Mouse (Mus musculus) midbrain, embryonic 16.5 days (tissue): Measurements from ENCODE around the gene Lrp2bp. TPM values are rescaled to one million over a fixed set of nuclear protein-coding genes. Genes with fewer than 3 reads are reported as not detected.

ENCODE experiments used
- ATAC-seq: fragments of 200-750 bp; cut with Nextera tagmentation; 2 replicates; pipeline ENCODE4 v1.8.0; 2017; ENCODE audit warnings: moderate TSS enrichment
- H3K27ac ChIP-seq: fragments of 300-500 bp; sonication (generic); 2 replicates; pipeline ENCODE4 v1.5.1; 2014; ENCODE audit warnings: mild to moderate bottlenecking, low read length, mixed read lengths
- H3K27me3 ChIP-seq: fragments of 300-500 bp; sonication (generic); 2 replicates; pipeline ENCODE4 v1.6.1; 2014; ENCODE audit warnings: low read depth, low read length, mixed read lengths; ENCODE audit not compliant: control insufficient read depth, insufficient read depth
- H3K36me3 ChIP-seq: fragments of 300-500 bp; sonication (generic); 2 replicates; pipeline ENCODE4 v1.6.1; 2014; ENCODE audit warnings: mild to moderate bottlenecking, low read length, moderate library complexity, mixed read lengths; ENCODE audit not compliant: control insufficient read depth, insufficient read depth
- H3K4me1 ChIP-seq: fragments of 300-500 bp; sonication (generic); 2 replicates; pipeline ENCODE4 v1.6.1; 2014; ENCODE audit warnings: mild to moderate bottlenecking, low read length, mixed read lengths; ENCODE audit not compliant: control insufficient read depth, insufficient read depth
- H3K4me2 ChIP-seq: fragments of 300-500 bp; sonication (generic); 2 replicates; pipeline ENCODE4 v1.6.1; 2014; ENCODE audit warnings: mild to moderate bottlenecking, low read length, mixed read lengths
- H3K4me3 ChIP-seq: fragments of 300-500 bp; sonication (generic); 2 replicates; pipeline ENCODE4 v1.5.1; 2014; ENCODE audit warnings: low read depth, mild to moderate bottlenecking, low read length, moderate library complexity, mixed read lengths
- H3K9ac ChIP-seq: fragments of 300-500 bp; sonication (generic); 2 replicates; pipeline ENCODE4 v1.6.1; 2014; ENCODE audit warnings: low read depth, low read length, mixed read lengths
- H3K9me3 ChIP-seq: fragments of 300-500 bp; sonication (generic); replicated peaks from 2 replicates; pipeline ENCODE4 v1.6.1; 2014; ENCODE audit warnings: mild to moderate bottlenecking, low read length, mixed read lengths; ENCODE audit not compliant: control insufficient read depth, poor library complexity, severe bottlenecking
- WGBS: fragments of 180-500 bp; shearing (Covaris S2); extraction: QIAGEN DNeasy Blood & Tissue Kit; methylation state at CpG from one replicate; pipeline ENCODE4 v1.1.7; 2014; 5-methylcytosine and 5-hydroxymethylcytosine counted together
- polyA plus RNA-seq: library from polyadenylated mRNA; unstranded; fragments of >200 nt; fragmentation: Nextera tagmentation; extraction: Ambion mirVana; gene quantifications from 2 replicates; pipeline ENCODE4 v1.2.1, GENCODE M21; 2015

Lrp2bp gene
- polyA plus RNA-seq, result 0.49 and 1.1 TPM in 2 replicates

GRCm38 (mm10) chr8:45999138-45999783, at the start of gene Lrp2bp:
Gene Lrp2bp, plus strand, starts transcription at chr8:45999303.
- peak within 1 kb of the TSS; percentile 62 for H3K4me3 ChIP-seq
- H3K9ac ChIP-seq, result peak within 1 kb of the TSS; percentile 85
- H3K27ac ChIP-seq, result peak within 1 kb of the TSS; percentile 100
- no peaks in the 10 kb centered on the region for H3K9me3 ChIP-seq
- H3K27me3 ChIP-seq, result no peaks in the 10 kb centered on the region
- 3% methylated on average over 22 of the region's 22 CpGs for WGBS
- peak; percentile 29 for ATAC-seq
- peaks cover 20% of the 10 kb centered on the region for H3K36me3 ChIP-seq
- H3K4me1 ChIP-seq, result peaks cover 6% of the 10 kb centered on the region
- H3K4me2 ChIP-seq, result peak within 1 kb of the TSS; percentile 92

GRCm38 (mm10) chr8:45950622-45951021, 48.5 kb upstream of the Lrp2bp start:
- Histone ChIP-seq H3K4me3 (no peak overlapping the region), H3K27me3 (no peaks in the 10 kb centered on the region), H3K4me2 (no peak overlapping the region), H3K9me3 (no peaks in the 10 kb centered on the region), H3K36me3 (no peaks in the 10 kb centered on the region), H3K4me1 (no peaks in the 10 kb centered on the region), H3K27ac (no peak overlapping the region), H3K9ac (no peak overlapping the region)
- ATAC-seq, result no peak
- WGBS, result 51% methylated on average over 2 of the region's 2 CpGs

- H3K36me3 ChIP-seq, result no peaks in the 10 kb centered on the region; the same call in 1 of the 2 replicates
- H3K27ac ChIP-seq, result no peak overlapping the region
- H3K4me2 ChIP-seq, result no peak overlapping the region
- no peak overlapping the region for H3K4me3 ChIP-seq
- H3K4me1 ChIP-seq, result peaks cover 6% of the 10 kb centered on the region
- no peaks in the 10 kb centered on the region; the same call in 1 of the 2 replicates for H3K9me3 ChIP-seq
- no peak for ATAC-seq
- no peak overlapping the region for H3K9ac ChIP-seq
- WGBS, result 96% methylated on average over 12 of the region's 12 CpGs
- no peaks in the 10 kb centered on the region for H3K27me3 ChIP-seq
Observed at GRCm38 (mm10) chr8:45970894-45971293, 28.2 kb upstream of the Lrp2bp start.

- no peaks in the 10 kb centered on the region for H3K27me3 ChIP-seq
- no peak overlapping the region for H3K4me3 ChIP-seq
- H3K4me2 ChIP-seq, result no peak overlapping the region; the same call in 1 of the 2 replicates
- H3K36me3 ChIP-seq, result no peaks in the 10 kb centered on the region; the same call in 1 of the 2 replicates
- peaks cover 10% of the 10 kb centered on the region for H3K4me1 ChIP-seq
- ATAC-seq, result no peak
- H3K9me3 ChIP-seq, result no peaks in the 10 kb centered on the region; the same call in 1 of the 2 replicates
- H3K27ac ChIP-seq, result no peak overlapping the region
- H3K9ac ChIP-seq, result no peak overlapping the region
- WGBS, result 68% methylated on average over 8 of the region's 8 CpGs
Observed at GRCm38 (mm10) chr8:45973988-45974505, 25.1 kb upstream of the Lrp2bp start.

GRCm38 (mm10) chr8:45975126-45975836, 23.8 kb upstream of the Lrp2bp start, which contains the start of the genes 1700029J07Rik and Ufsp2:
Gene 1700029J07Rik, minus strand, starts transcription at chr8:45975252.
Gene Ufsp2, plus strand, starts transcription at chr8:45975528.
- Histone ChIP-seq H3K36me3 (no peaks in the 10 kb centered on the region; the same call in 1 of the 2 replicates), H3K4me2 (peak within 1 kb of the TSS; percentile 75), H3K9me3 (no peaks in the 10 kb centered on the region; the same call in 1 of the 2 replicates), H3K27me3 (no peaks in the 10 kb centered on the region), H3K4me1 (peaks cover 10% of the 10 kb centered on the region), H3K9ac (peak within 1 kb of the TSS; percentile 73), H3K27ac (peak within 1 kb of the TSS; percentile 85), H3K4me3 (peak within 1 kb of the TSS; percentile 63)
- ATAC-seq, result peak; percentile 99
- under 1% methylated on average over 57 of the region's 57 CpGs for WGBS

- H3K27ac ChIP-seq, result no peak overlapping the region
- ATAC-seq, result no peak
- H3K4me2 ChIP-seq, result peak overlapping the region; percentile 72
- peaks cover 10% of the 10 kb centered on the region for H3K4me1 ChIP-seq
- 72% methylated on average over 11 of the region's 11 CpGs for WGBS
- peak overlapping the region; percentile 63 for H3K4me3 ChIP-seq
- H3K9ac ChIP-seq, result peak overlapping the region; percentile 72
- no peaks in the 10 kb centered on the region; the same call in 1 of the 2 replicates for H3K9me3 ChIP-seq
- H3K27me3 ChIP-seq, result no peaks in the 10 kb centered on the region
- H3K36me3 ChIP-seq, result peaks cover 3% of the 10 kb centered on the region
Observed at GRCm38 (mm10) chr8:45975837-45976468, 23.1 kb upstream of the Lrp2bp start.

GRCm38 (mm10) chr8:45986665-45987064, 12.4 kb upstream of the Lrp2bp start:
- Histone ChIP-seq H3K27me3 (no peaks in the 10 kb centered on the region), H3K4me3 (no peak overlapping the region), H3K4me2 (no peak overlapping the region), H3K9me3 (no peaks in the 10 kb centered on the region), H3K4me1 (no peaks in the 10 kb centered on the region), H3K27ac (no peak overlapping the region), H3K9ac (no peak overlapping the region), H3K36me3 (peaks cover 16% of the 10 kb centered on the region)
- no peak for ATAC-seq
- WGBS, result 90% methylated on average over 3 of the region's 3 CpGs

GRCm38 (mm10) chr8:45988189-45988588, 10.9 kb upstream of the Lrp2bp start:
- no peak overlapping the region for H3K27ac ChIP-seq
- no peak overlapping the region for H3K4me2 ChIP-seq
- H3K27me3 ChIP-seq, result no peaks in the 10 kb centered on the region
- no peak for ATAC-seq
- H3K9me3 ChIP-seq, result no peaks in the 10 kb centered on the region
- no peaks in the 10 kb centered on the region for H3K4me1 ChIP-seq
- peaks cover 13% of the 10 kb centered on the region for H3K36me3 ChIP-seq
- no peak overlapping the region for H3K4me3 ChIP-seq
- WGBS, result 69% methylated on average over 2 of the region's 2 CpGs
- no peak overlapping the region for H3K9ac ChIP-seq
